Mouse (Mus musculus): ENCODE data around the gene Col6a1.
"Not testable (repeated sequence)": the region's sequence is repeated elsewhere in the genome, so short reads cannot be mapped to it uniquely, and the experiment has no call there.

DNA sequence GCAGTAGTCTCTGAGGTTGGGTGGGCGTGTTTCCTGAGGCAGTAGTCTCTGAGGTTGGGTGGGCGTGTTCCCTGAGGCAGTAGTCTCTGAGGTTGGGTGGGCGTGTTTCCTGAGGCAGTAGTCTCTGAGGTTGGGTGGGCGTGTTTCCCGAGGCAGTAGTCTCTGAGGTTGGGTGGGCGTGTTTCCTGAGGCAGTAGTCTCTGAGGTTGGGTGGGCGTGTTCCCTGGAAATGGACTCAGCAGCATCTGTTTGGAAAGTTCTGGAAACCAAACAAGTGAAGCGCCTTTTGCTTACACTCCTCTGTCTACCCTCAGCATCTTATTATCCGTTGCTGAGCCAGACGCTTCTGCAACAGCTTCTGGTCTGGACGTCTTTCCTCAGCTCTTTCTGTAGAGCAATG is 18.3 kb upstream of the Col6a1 start:
- TF ChIP-seq POLR2A (IDR thresholded peaks at IDR 0.05; ENCODE audit: borderline replicate concordance, extremely low read depth, insufficient read depth, insufficient read length, poor library complexity, severe bottlenecking); CTCF (IDR thresholded peaks at IDR 0.05; ENCODE audit: borderline replicate concordance, extremely low read depth, insufficient read depth, insufficient read length): not testable (repeated sequence)
